Mouse (Mus musculus) forebrain, embryonic 14.5 days (tissue): ENCODE data around the gene Col4a4. TPM values are rescaled to one million over a fixed set of nuclear protein-coding genes. Genes with fewer than 3 reads are reported as not detected.

Experiments used
- ATAC-seq: fragments of 200-750 bp; cut with Nextera tagmentation; 2 replicates; pipeline ENCODE4 v1.8.0; 2017; ENCODE audit warnings: mild to moderate bottlenecking, moderate library complexity
- DNase-seq: peaks from one replicate; pipeline ENCODE4 v3.0.0-alpha.2; 2015; ENCODE audit warnings: low spot score
- H3K27ac ChIP-seq: fragments of 300-500 bp; sonication (generic); 2 replicates; pipeline ENCODE4 v1.5.1; 2014; ENCODE audit warnings: low read depth, mild to moderate bottlenecking, control low read depth, low read length, moderate library complexity
- H3K27me3 ChIP-seq: fragments of 300-500 bp; sonication (generic); replicated peaks from 2 replicates; pipeline ENCODE4 v1.6.1; 2014; ENCODE audit warnings: low read length, control low read depth, mixed read lengths; ENCODE audit not compliant: control insufficient read depth, insufficient read depth
- H3K36me3 ChIP-seq: fragments of 300-500 bp; sonication (generic); 2 replicates; pipeline ENCODE4 v1.6.1; 2014; ENCODE audit warnings: low read length, control low read depth; ENCODE audit not compliant: control insufficient read depth, insufficient read depth
- H3K4me1 ChIP-seq: fragments of 300-500 bp; sonication (generic); 2 replicates; pipeline ENCODE4 v1.6.1; 2014; ENCODE audit warnings: antibody characterized with exemption, low read length, control low read depth; ENCODE audit not compliant: control insufficient read depth, insufficient read depth
- H3K4me2 ChIP-seq: fragments of 300-500 bp; sonication (generic); 2 replicates; pipeline ENCODE4 v1.6.1; 2014; ENCODE audit warnings: mild to moderate bottlenecking, control low read depth, low read length
- H3K4me3 ChIP-seq: fragments of 300-500 bp; sonication (generic); 2 replicates; pipeline ENCODE4 v1.5.1; 2014; ENCODE audit warnings: low read depth, low read length, control low read depth
- H3K9ac ChIP-seq: fragments of 300-500 bp; sonication (generic); 2 replicates; pipeline ENCODE4 v1.6.1; 2014; ENCODE audit warnings: mild to moderate bottlenecking, low read length, control low read depth, moderate library complexity
- H3K9me3 ChIP-seq: fragments of 300-500 bp; sonication (generic); replicated peaks from 2 replicates; pipeline ENCODE4 v1.6.1; 2016; ENCODE audit warnings: low read length, control low read depth, mixed read lengths; ENCODE audit not compliant: control insufficient read depth
- WGBS: fragments of 180-500 bp; shearing (Covaris S2); extraction: QIAGEN DNeasy Blood & Tissue Kit; methylation state at CpG from one replicate; pipeline ENCODE4 v1.1.7; 2014; 5-methylcytosine and 5-hydroxymethylcytosine counted together
- polyA plus RNA-seq: library from polyadenylated mRNA; unstranded; fragments of >200 nt; fragmentation: Nextera tagmentation; extraction: Ambion mirVana; gene quantifications from 2 replicates; pipeline ENCODE4 v1.2.1, GENCODE M21; 2014

Gene Col4a4
- polyA plus RNA-seq, 1 experiment from 2014 or later = 0.24 TPM

DNA sequence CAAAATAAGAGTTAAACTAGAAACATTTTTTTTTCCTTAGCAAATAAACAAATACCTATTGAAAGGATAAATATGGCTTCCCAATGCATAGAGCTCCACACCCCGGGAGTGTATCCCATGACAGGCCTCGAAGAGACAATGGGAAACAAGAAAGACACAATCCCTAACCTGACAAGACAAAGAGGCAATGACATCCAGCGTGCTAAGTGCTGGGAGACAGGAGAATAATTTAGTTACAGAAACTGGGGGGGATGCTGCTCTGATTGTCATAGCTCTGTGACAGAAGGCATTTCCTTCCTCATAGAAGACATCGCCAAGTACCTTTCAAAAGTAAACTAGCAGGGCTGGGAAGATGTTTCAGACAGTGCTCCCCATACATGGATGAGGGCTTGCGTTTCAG, 111.4 kb downstream of the Col4a4 start:
- Histone ChIP-seq H3K27me3 (no peaks in the 10 kb centered on the region), H3K36me3 (no peaks in the 10 kb centered on the region), H3K4me2 (no peak overlapping the region), H3K9ac (no peak overlapping the region), H3K27ac (no peak overlapping the region), H3K4me1 (peaks cover 11% of the 10 kb centered on the region; the same call in 1 of the 2 replicates), H3K4me3 (no peak overlapping the region), H3K9me3 (no peaks in the 10 kb centered on the region)
- 50% methylated on average over 5 of the region's 5 CpGs for WGBS
- ATAC-seq (peak; percentile 30; the same call in 1 of the 2 replicates), DNase-seq (peak; percentile 23)

GRCm38 (mm10) chr1:82474461-82474961, 112.1 kb downstream of the Col4a4 start:
- Histone ChIP-seq H3K9me3 (no peaks in the 10 kb centered on the region), H3K27ac (peak overlapping the region; percentile 72; the same call in 1 of the 2 replicates), H3K36me3 (no peaks in the 10 kb centered on the region), H3K9ac (no peak overlapping the region), H3K27me3 (no peaks in the 10 kb centered on the region), H3K4me2 (no peak overlapping the region), H3K4me1 (peaks cover 10% of the 10 kb centered on the region; the same call in 1 of the 2 replicates), H3K4me3 (no peak overlapping the region)
- 6% methylated on average over 4 of the region's 4 CpGs for WGBS
- ATAC-seq = peak; percentile 53
- DNase-seq = peak; percentile 47

DNA sequence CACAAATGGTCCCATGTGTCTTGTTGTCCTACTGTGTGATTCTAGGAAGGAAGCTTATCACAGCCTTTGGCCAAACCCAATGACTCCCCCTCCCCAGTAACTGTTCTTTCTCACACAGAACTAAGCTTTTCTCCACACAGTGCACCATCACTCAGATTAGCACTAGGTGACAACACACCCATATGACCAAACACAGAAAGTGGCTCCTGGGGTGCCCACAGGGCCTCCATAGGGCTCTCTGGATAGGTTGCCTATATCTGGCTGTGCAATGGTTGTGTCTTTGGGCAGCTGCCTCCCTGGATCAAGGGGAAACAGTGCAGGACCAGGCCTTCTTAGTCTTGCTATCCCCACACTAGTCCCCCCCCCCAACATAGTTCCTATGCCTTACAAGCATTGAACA, 113.2 kb downstream of the Col4a4 start:
- Histone ChIP-seq H3K4me3 (no peak overlapping the region), H3K36me3 (no peaks in the 10 kb centered on the region), H3K27ac (no peak overlapping the region), H3K9ac (no peak overlapping the region), H3K4me2 (no peak overlapping the region), H3K27me3 (no peaks in the 10 kb centered on the region), H3K9me3 (no peaks in the 10 kb centered on the region), H3K4me1 (peaks cover 10% of the 10 kb centered on the region; the same call in 1 of the 2 replicates)
- no peak for DNase-seq
- no peak for ATAC-seq

DNA sequence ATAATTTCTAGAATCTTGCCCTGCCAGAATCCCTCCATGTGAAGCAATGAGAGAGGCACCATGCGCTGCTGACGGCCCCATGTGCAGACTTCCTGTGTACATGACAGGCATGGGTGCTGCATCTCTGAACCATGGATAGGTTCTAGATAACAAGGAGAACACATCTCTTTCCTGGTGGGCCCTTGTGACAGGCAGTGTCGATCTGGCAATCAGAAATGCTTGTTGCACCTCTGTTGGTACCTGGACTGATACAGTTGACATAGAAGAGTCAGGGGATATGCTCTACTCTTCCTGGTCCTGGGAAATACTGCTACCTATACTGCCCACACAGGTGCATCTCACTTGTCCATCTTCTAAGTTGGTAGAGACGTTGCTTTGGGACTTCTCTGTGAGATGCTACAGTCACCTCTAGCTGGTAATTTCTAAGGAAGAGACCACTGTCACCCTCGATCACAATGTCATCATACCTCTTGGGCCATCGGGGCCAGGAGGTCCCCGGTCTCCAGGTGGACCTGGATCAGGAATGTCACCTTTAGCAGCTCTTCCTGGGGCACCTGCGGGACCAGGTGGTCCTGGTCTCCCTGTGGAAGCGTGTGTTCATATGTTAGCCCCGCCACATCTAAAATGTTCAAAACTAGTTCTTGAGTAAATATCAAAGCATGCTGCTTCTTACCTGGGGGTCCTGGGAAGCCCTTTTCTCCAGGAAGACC, 116.0 kb downstream of the Col4a4 start:
- no peak overlapping the region for H3K9ac ChIP-seq
- H3K4me3 ChIP-seq = no peak overlapping the region
- H3K27me3 ChIP-seq = no peaks in the 10 kb centered on the region
- ATAC-seq = no peak
- peaks cover 4% of the 10 kb centered on the region; the same call in 1 of the 2 replicates for H3K4me1 ChIP-seq
- no peaks in the 10 kb centered on the region for H3K9me3 ChIP-seq
- no peak overlapping the region for H3K27ac ChIP-seq
- DNase-seq = no peak
- H3K36me3 ChIP-seq = no peaks in the 10 kb centered on the region
- H3K4me2 ChIP-seq = no peak overlapping the region
- 95% methylated on average over 10 of the region's 10 CpGs for WGBS

- ATAC-seq (no peak), DNase-seq (no peak)
- 82% methylated on average over 6 of the region's 6 CpGs for WGBS
- Histone ChIP-seq H3K36me3 (no peaks in the 10 kb centered on the region), H3K4me1 (peaks cover 3% of the 10 kb centered on the region; the same call in 1 of the 2 replicates), H3K4me3 (no peak overlapping the region), H3K4me2 (no peak overlapping the region), H3K27me3 (no peaks in the 10 kb centered on the region), H3K9me3 (no peaks in the 10 kb centered on the region), H3K27ac (no peak overlapping the region), H3K9ac (no peak overlapping the region)
Observed at GRCm38 (mm10) chr1:82468872-82469271, 117.8 kb downstream of the Col4a4 start.

GRCm38 (mm10) chr1:82465321-82465853, 121.3 kb downstream of the Col4a4 start:
- Histone ChIP-seq H3K9ac (no peak overlapping the region), H3K9me3 (no peaks in the 10 kb centered on the region), H3K4me3 (no peak overlapping the region), H3K4me1 (0 out of 2 replicates have a peak, but pooled peaks cover 3% of the 10 kb centered on the region), H3K36me3 (no peaks in the 10 kb centered on the region), H3K27ac (no peak overlapping the region), H3K27me3 (no peaks in the 10 kb centered on the region), H3K4me2 (no peak overlapping the region)
- ATAC-seq (0 out of 2 replicates have a peak, but pooled peaks have one; percentile 26), DNase-seq (peak; percentile 37)
- WGBS = 48% methylated on average over 6 of the region's 6 CpGs

DNA sequence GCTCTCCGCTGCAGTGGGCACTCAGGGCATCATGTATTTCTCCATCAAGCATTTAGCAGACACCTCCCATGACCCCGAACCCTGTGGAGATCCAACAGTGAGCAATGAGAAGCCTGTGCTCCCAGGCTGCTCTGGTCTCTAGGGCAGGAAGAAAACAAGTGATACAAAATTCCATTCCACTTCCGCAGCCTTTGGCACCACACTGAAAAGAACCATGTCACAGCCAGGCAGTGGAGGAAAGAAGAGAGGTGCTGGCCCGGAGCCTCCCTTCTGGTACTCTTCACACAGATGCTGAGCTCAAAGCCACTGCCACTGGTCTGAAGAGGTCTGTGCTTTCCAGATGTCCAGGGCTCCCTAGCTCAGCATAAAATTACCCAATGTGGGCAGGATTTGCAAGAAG, 125.6 kb downstream of the Col4a4 start:
- Histone ChIP-seq H3K9ac (no peak overlapping the region), H3K27me3 (no peaks in the 10 kb centered on the region), H3K4me1 (0 out of 2 replicates have a peak, but pooled peaks cover 3% of the 10 kb centered on the region), H3K9me3 (no peaks in the 10 kb centered on the region), H3K4me3 (no peak overlapping the region), H3K36me3 (no peaks in the 10 kb centered on the region), H3K27ac (no peak overlapping the region), H3K4me2 (no peak overlapping the region)
- DNase-seq = no peak
- 85% methylated on average over 4 of the region's 4 CpGs for WGBS
- no peak for ATAC-seq

DNA sequence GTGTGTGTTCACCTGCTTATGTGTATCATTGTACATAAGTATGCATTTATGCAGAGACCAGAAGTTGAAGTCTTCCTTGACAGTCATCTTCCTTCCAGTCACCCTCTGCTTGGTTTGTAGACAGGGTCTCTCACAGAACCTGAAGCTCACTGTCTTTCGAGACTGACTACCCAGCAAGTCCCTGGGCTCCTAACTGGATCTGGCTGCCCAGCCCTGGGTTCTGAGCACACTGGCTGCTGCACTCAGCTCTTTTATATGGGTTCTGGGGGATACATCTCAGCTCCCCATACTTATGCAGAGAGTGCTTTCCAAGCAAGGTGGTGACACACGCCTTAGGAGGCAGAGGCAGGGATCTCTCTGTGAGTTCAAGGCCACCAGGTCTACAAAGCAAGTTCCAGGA, 126.7 kb downstream of the Col4a4 start:
- DNase-seq (no peak), ATAC-seq (no peak)
- Histone ChIP-seq H3K4me3 (no peak overlapping the region), H3K27ac (no peak overlapping the region), H3K9me3 (no peaks in the 10 kb centered on the region), H3K36me3 (no peaks in the 10 kb centered on the region), H3K4me2 (no peak overlapping the region), H3K4me1 (no peaks in the 10 kb centered on the region), H3K9ac (no peak overlapping the region), H3K27me3 (no peaks in the 10 kb centered on the region)
- 88% methylated on average over 2 of the region's 2 CpGs for WGBS

GRCm38 (mm10) chr1:82459350-82459749, 127.3 kb downstream of the Col4a4 start:
- H3K9me3 ChIP-seq = no peaks in the 10 kb centered on the region
- no peak overlapping the region for H3K9ac ChIP-seq
- H3K4me3 ChIP-seq = no peak overlapping the region
- no peaks in the 10 kb centered on the region for H3K27me3 ChIP-seq
- no peak overlapping the region for H3K27ac ChIP-seq
- no peak for ATAC-seq
- no peak overlapping the region for H3K4me2 ChIP-seq
- H3K4me1 ChIP-seq = no peaks in the 10 kb centered on the region
- DNase-seq = no peak
- H3K36me3 ChIP-seq = no peaks in the 10 kb centered on the region
- 83% methylated on average over 4 of the region's 4 CpGs for WGBS
